Mouse (Mus musculus) embryo, embryonic 11 days (tissue): ENCODE measurements at regions not wholly inside any gene's neighbourhood (a gene's known extent, or its start where the extent isn't known, plus 50 kb on each side); places are given as distances from the start of the nearest gene placed in this dataset.
"Not testable (repeated sequence)": the region's sequence is repeated elsewhere in the genome, so short reads cannot be mapped to it uniquely, and the experiment has no call there.

Source experiments
- DNase-seq: peaks from one replicate; pipeline ENCODE4 v3.0.0-alpha.2; 2015

- peak; percentile 41 for DNase-seq
Measured at GRCm38 (mm10) chr1:95397188-95397587, 83.8 kb downstream of the Fam174a start.

- no peak for DNase-seq
Measured at GRCm38 (mm10) chr1:95399764-95400163, 86.3 kb downstream of the Fam174a start.

- no peak for DNase-seq
Measured at GRCm38 (mm10) chr1:95422253-95422652, 108.8 kb downstream of the Fam174a start.

- DNase-seq, result no peak
Measured at GRCm38 (mm10) chr1:95425420-95425819, 112.0 kb downstream of the Fam174a start.

GRCm38 (mm10) chr1:95437155-95437554 is 123.7 kb downstream of the Fam174a start:
- DNase-seq, result no peak

- DNase-seq, result no peak
Measured at GRCm38 (mm10) chr1:95445541-95445940, 132.1 kb downstream of the Fam174a start.

- DNase-seq, result no peak
Measured at GRCm38 (mm10) chr1:95448962-95449558, 135.6 kb downstream of the Fam174a start.

GRCm38 (mm10) chr1:95450920-95451332 is 137.5 kb downstream of the Fam174a start:
- DNase-seq, result no peak

GRCm38 (mm10) chr1:95451755-95452154 is 138.3 kb downstream of the Fam174a start:
- peak; percentile 85 for DNase-seq

GRCm38 (mm10) chr1:95454246-95454645 is 140.8 kb downstream of the Fam174a start:
- DNase-seq, result no peak

GRCm38 (mm10) chr1:95459355-95459754 is 145.9 kb downstream of the Fam174a start:
- DNase-seq, result no peak

GRCm38 (mm10) chr1:95468095-95468494 is 154.7 kb downstream of the Fam174a start:
- no peak for DNase-seq

GRCm38 (mm10) chr1:95468772-95469171 is 155.3 kb downstream of the Fam174a start:
- no peak for DNase-seq

GRCm38 (mm10) chr1:95470491-95470890 is 157.1 kb downstream of the Fam174a start:
- DNase-seq, result no peak

GRCm38 (mm10) chr1:95493004-95493403 is 174.4 kb downstream of the St8sia4 start:
- DNase-seq, result no peak

GRCm38 (mm10) chr1:95500671-95501070 is 166.7 kb downstream of the St8sia4 start:
- DNase-seq, result not testable (repeated sequence)

- no peak for DNase-seq
Measured at GRCm38 (mm10) chr1:95508718-95509117, 158.7 kb downstream of the St8sia4 start.

- no peak for DNase-seq
Measured at GRCm38 (mm10) chr1:95528726-95529125, 138.6 kb downstream of the St8sia4 start.

GRCm38 (mm10) chr1:95531017-95531416 is 136.4 kb downstream of the St8sia4 start:
- DNase-seq, result no peak
